In the genomic region with DNA sequence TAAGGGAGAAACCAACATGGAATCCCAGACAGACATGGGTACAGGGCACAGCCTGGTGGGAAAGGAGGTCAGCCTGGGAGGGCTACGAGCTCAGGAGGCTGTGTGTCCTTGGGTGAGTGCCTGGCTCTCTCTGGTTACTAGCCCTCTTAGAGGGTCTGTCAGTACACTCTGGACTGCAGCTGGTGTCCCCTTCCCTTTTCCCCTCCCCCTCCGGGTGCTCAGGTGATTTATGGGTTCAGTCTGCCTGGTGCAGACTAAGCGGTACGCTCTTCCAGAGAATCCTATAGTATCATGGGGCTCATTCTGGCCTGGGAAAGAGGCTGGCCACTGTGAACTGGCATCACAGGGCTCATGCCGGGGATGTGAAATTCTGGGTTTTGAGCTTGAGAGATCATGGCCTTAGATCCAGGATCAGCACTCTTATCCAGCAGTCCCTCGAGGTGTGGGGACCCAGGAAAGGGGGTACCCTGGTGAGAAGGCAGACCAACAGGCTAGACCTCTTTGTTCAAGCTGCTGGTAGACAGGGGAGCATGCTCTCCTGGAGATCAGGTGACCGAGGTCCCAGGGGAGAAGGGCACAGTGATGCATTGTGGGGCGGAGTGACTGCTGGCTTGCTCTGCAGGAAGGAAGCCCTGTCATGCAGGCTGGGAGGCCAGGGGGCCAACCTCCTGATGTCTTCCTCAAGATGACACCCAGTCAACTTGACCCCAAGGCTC, we compare ENCODE assay signal across 11 mouse cellular contexts. TPM values are rescaled to one million over a fixed set of nuclear protein-coding genes. Genes with fewer than 3 reads are reported as not detected.
DNase-seq lines count a peak whose midpoint lies in the region; ATAC-seq lines count a peak whose summit lies in the region.
"Had no signal": no experiment of that assay in that cellular context is flagged by ENCODE, and none has a peak within 500 bp of the region (broad histone marks: within the 10 kb centered on the region; RNA-seq: fewer than 3 reads in every experiment).

No protein-coding gene starts in this region.

- peaks cover 60% of the 10 kb centered on the region for H3K36me3 ChIP-seq in hindbrain, embryonic 12.5 days
- H3K36me3 ChIP-seq in hindbrain, embryonic 16.5 days (ENCODE audit: control insufficient read depth, insufficient read depth, low read length) = peaks cover 24% of the 10 kb centered on the region
- H3K36me3 ChIP-seq in forebrain, embryonic 14.5 days (ENCODE audit: control insufficient read depth, insufficient read depth, low read length) = peaks cover 70% of the 10 kb centered on the region

- H3K4me2 ChIP-seq in hindbrain, embryonic 12.5 days (replicated peaks) = no peak overlapping the region
- no peak overlapping the region for H3K4me2 ChIP-seq in hindbrain, embryonic 16.5 days (ENCODE audit: low read length)
- H3K4me2 ChIP-seq in forebrain, embryonic 14.5 days (ENCODE audit: low read length) = no peak overlapping the region
- H3K4me2 ChIP-seq: heart, embryonic 15.5 days had no signal

- H3K9me3 ChIP-seq in hindbrain, embryonic 12.5 days (replicated peaks) = no peaks in the 10 kb centered on the region
- H3K9me3 ChIP-seq in hindbrain, embryonic 16.5 days (ENCODE audit: control insufficient read depth, low read length) = no peaks in the 10 kb centered on the region
- H3K9me3 ChIP-seq in forebrain, embryonic 14.5 days (replicated peaks; ENCODE audit: control insufficient read depth, low read length) = no peaks in the 10 kb centered on the region
- H3K9me3 ChIP-seq: heart, embryonic 15.5 days had no signal

- WGBS in hindbrain, embryonic 12.5 days = 79% methylated on average over 8 of the region's 8 CpGs
- 74% methylated on average over 8 of the region's 8 CpGs for WGBS in hindbrain, embryonic 16.5 days
- WGBS in forebrain, embryonic 14.5 days = 95% methylated on average over 8 of the region's 8 CpGs

- peak; percentile 56 to 73 for DNase-seq in kidney, postnatal 4 days
- peak; percentile 83 to 89 for DNase-seq in spleen, adult 18-20 months
- no peak for DNase-seq in forebrain, embryonic 14.5 days (ENCODE audit: low spot score)
- DNase-seq in cerebellum, adult 11-12 months = no peak
- no peak for DNase-seq in urinary bladder, postnatal 36 days (ENCODE audit: low spot score in 2 of 2)
- DNase-seq: layer of hippocampus, adult 9-11 months; lung, postnatal 14 days had no signal

- peak; percentile 39 for ATAC-seq in hindbrain, embryonic 12.5 days (ENCODE audit: low FRiP score)
- ATAC-seq in hindbrain, embryonic 16.5 days = no peak
- ATAC-seq in common myeloid progenitor, adult 5-6 weeks (replicated peaks; ENCODE audit: low read depth, poor library complexity, severe bottlenecking) = peak; percentile 37
- ATAC-seq in forebrain, embryonic 14.5 days = no peak

- H3K27ac ChIP-seq in hindbrain, embryonic 12.5 days = peak overlapping the region; percentile 49
- no peak overlapping the region for H3K27ac ChIP-seq in hindbrain, embryonic 16.5 days (ENCODE audit: low read depth, low read length)
- H3K27ac ChIP-seq in forebrain, embryonic 14.5 days (ENCODE audit: low read depth, low read length) = no peak overlapping the region
- H3K27ac ChIP-seq: heart, embryonic 15.5 days had no signal

- peaks cover 17% of the 10 kb centered on the region for H3K4me1 ChIP-seq in hindbrain, embryonic 12.5 days
- H3K4me1 ChIP-seq in hindbrain, embryonic 16.5 days (ENCODE audit: control insufficient read depth, insufficient read depth, low read depth, low read length) = peaks cover 10% of the 10 kb centered on the region
- peaks cover 5% of the 10 kb centered on the region for H3K4me1 ChIP-seq in forebrain, embryonic 14.5 days (ENCODE audit: control insufficient read depth, insufficient read depth, low read length)

- H3K4me3 ChIP-seq in hindbrain, embryonic 12.5 days = no peak overlapping the region
- no peak overlapping the region for H3K4me3 ChIP-seq in hindbrain, embryonic 16.5 days (ENCODE audit: low read length)
- no peak overlapping the region for H3K4me3 ChIP-seq in forebrain, embryonic 14.5 days (ENCODE audit: low read depth, low read length)
- H3K4me3 ChIP-seq: heart, embryonic 15.5 days had no signal

- H3K9ac ChIP-seq in hindbrain, embryonic 12.5 days = no peak overlapping the region; the same call in none of the 2 replicates
- no peak overlapping the region; the same call in 1 of the 2 replicates for H3K9ac ChIP-seq in hindbrain, embryonic 16.5 days (ENCODE audit: low read depth, low read length)
- no peak overlapping the region for H3K9ac ChIP-seq in forebrain, embryonic 14.5 days (ENCODE audit: low read length)
- H3K9ac ChIP-seq: heart, embryonic 15.5 days had no signal

- no peaks in the 10 kb centered on the region for H3K27me3 ChIP-seq in hindbrain, embryonic 12.5 days
- no peaks in the 10 kb centered on the region for H3K27me3 ChIP-seq in hindbrain, embryonic 16.5 days (replicated peaks; ENCODE audit: control insufficient read depth, insufficient read depth, low read length)
- H3K27me3 ChIP-seq in forebrain, embryonic 14.5 days (replicated peaks; ENCODE audit: control insufficient read depth, insufficient read depth, low read length) = no peaks in the 10 kb centered on the region
- H3K27me3 ChIP-seq: heart, embryonic 15.5 days had no signal

RNA-seq across cellular contexts. Expression of gene Pias4, which starts 6.0 kb away (rescaled TPM):
- 56.7 and 59.2 TPM in 2 replicates for polyA plus RNA-seq in hindbrain, embryonic 12.5 days (2016; fragmentation: Nextera tagmentation; extraction: Ambion mirVana)
- 47.1 and 56.9 TPM in 2 replicates for polyA plus RNA-seq in hindbrain, embryonic 16.5 days (2015; fragmentation: Nextera tagmentation; extraction: Ambion mirVana)
- 8.4 and 17.5 TPM in 2 replicates for total RNA-seq in common myeloid progenitor, adult 5-6 weeks (2017)
- 44.0 and 45.5 TPM in 2 replicates for polyA plus RNA-seq in forebrain, embryonic 14.5 days (2014; fragmentation: Nextera tagmentation; extraction: Ambion mirVana)

RNA-seq across cellular contexts. Expression of gene Eef2, which starts 14.7 kb away (rescaled TPM):
- 539 TPM in 2 replicates for polyA plus RNA-seq in hindbrain, embryonic 12.5 days (2016; fragmentation: Nextera tagmentation; extraction: Ambion mirVana)
- 525 and 551 TPM in 2 replicates for polyA plus RNA-seq in hindbrain, embryonic 16.5 days (2015; fragmentation: Nextera tagmentation; extraction: Ambion mirVana)
- total RNA-seq in common myeloid progenitor, adult 5-6 weeks (2017) = 1,623 and 1,948 TPM in 2 replicates
- 474 and 520 TPM in 2 replicates for polyA plus RNA-seq in forebrain, embryonic 14.5 days (2014; fragmentation: Nextera tagmentation; extraction: Ambion mirVana)

RNA-seq across cellular contexts. Expression of gene Dapk3, which starts 21.0 kb away (rescaled TPM):
- 86.4 and 94.5 TPM in 2 replicates for polyA plus RNA-seq in hindbrain, embryonic 12.5 days (2016; fragmentation: Nextera tagmentation; extraction: Ambion mirVana)
- 49.0 and 58.7 TPM in 2 replicates for polyA plus RNA-seq in hindbrain, embryonic 16.5 days (2015; fragmentation: Nextera tagmentation; extraction: Ambion mirVana)
- total RNA-seq in common myeloid progenitor, adult 5-6 weeks (2017) = 14.3 and 29.8 TPM in 2 replicates
- polyA plus RNA-seq in forebrain, embryonic 14.5 days (2014; fragmentation: Nextera tagmentation; extraction: Ambion mirVana) = 49.0 and 50.0 TPM in 2 replicates

RNA-seq across cellular contexts. Expression of gene 4930442H23Rik, which starts 21.9 kb away (rescaled TPM):
- polyA plus RNA-seq in hindbrain, embryonic 12.5 days (2016; fragmentation: Nextera tagmentation; extraction: Ambion mirVana) = not detected in 2 replicates
- polyA plus RNA-seq in hindbrain, embryonic 16.5 days (2015; fragmentation: Nextera tagmentation; extraction: Ambion mirVana) = not detected in 2 replicates
- total RNA-seq in common myeloid progenitor, adult 5-6 weeks (2017) = not detected in 2 replicates
- not detected in 2 replicates for polyA plus RNA-seq in forebrain, embryonic 14.5 days (2014; fragmentation: Nextera tagmentation; extraction: Ambion mirVana)
- polyA plus RNA-seq: heart, embryonic 15.5 days had no signal

RNA-seq across cellular contexts. Expression of gene Zbtb7a, which starts 26.7 kb away (rescaled TPM):
- 17.7 and 18.2 TPM in 2 replicates for polyA plus RNA-seq in hindbrain, embryonic 12.5 days (2016; fragmentation: Nextera tagmentation; extraction: Ambion mirVana)
- 13.3 and 13.6 TPM in 2 replicates for polyA plus RNA-seq in hindbrain, embryonic 16.5 days (2015; fragmentation: Nextera tagmentation; extraction: Ambion mirVana)
- 13.1 and 14.5 TPM in 2 replicates for total RNA-seq in common myeloid progenitor, adult 5-6 weeks (2017)
- 6.2 and 8.2 TPM in 2 replicates for polyA plus RNA-seq in forebrain, embryonic 14.5 days (2014; fragmentation: Nextera tagmentation; extraction: Ambion mirVana)

Comparison
In these comparisons a context has a peak if more than half of its experiments do, and no peak if none do; other contexts are left out.
1. ATAC-seq: peak in hindbrain, embryonic 12.5 days (single experiment) and common myeloid progenitor, adult 5-6 weeks (single experiment); none in hindbrain, embryonic 16.5 days (single experiment) and forebrain, embryonic 14.5 days (single experiment).
2. DNase-seq: peak in kidney, postnatal 4 days (2 of 2) and spleen, adult 18-20 months (2 of 2); none in forebrain, embryonic 14.5 days (single experiment), cerebellum, adult 11-12 months (single experiment) and urinary bladder, postnatal 36 days (0 of 2).